Mouse (Mus musculus) heart, adult 2 months (tissue): ENCODE measurements around the gene Bhlha15. TPM values are rescaled to one million over a fixed set of nuclear protein-coding genes. Genes with fewer than 3 reads are reported as not detected.

Experiments
- DNase-seq, 2 experiments: peaks; one replicate each; pipeline ENCODE4 v3.0.0; 2021
- H3K27ac ChIP-seq: fragments of 200-600 bp; 2 replicates; pipeline ENCODE4 v1.8.1; 2022
- H3K27me3 ChIP-seq: fragments of 200-500 bp; 2 replicates; pipeline ENCODE4 v1.6.1; 2012; ENCODE audit warnings: mild to moderate bottlenecking, low read length, inconsistent platforms, mixed read lengths; ENCODE audit not compliant: control insufficient read depth, insufficient read depth
- H3K36me3 ChIP-seq: fragments of 200-500 bp; 2 replicates; pipeline ENCODE4 v1.6.1; 2012; ENCODE audit warnings: low read length, inconsistent platforms; ENCODE audit not compliant: control insufficient read depth, insufficient read depth
- H3K4me1 ChIP-seq: fragments of 200-500 bp; 2 replicates; pipeline ENCODE4 v1.6.1; 2011; ENCODE audit warnings: low read length; ENCODE audit not compliant: control insufficient read depth, insufficient read depth
- H3K4me3 ChIP-seq: fragments of 200-600 bp; 2 replicates; pipeline ENCODE4 v1.8.1; 2022
- H3K79me2 ChIP-seq: fragments of 200-500 bp; replicated peaks from 2 replicates; pipeline ENCODE4 v1.6.1; 2012; ENCODE audit warnings: mild to moderate bottlenecking, inconsistent platforms, low read length, moderate library complexity, mixed read lengths; ENCODE audit not compliant: control insufficient read depth, insufficient read depth
- H3K9ac ChIP-seq: fragments of 200-500 bp; 2 replicates; pipeline ENCODE4 v1.6.1; 2012; ENCODE audit warnings: low read depth, mild to moderate bottlenecking, control low read depth, inconsistent platforms, low read length, mixed read lengths
- CTCF ChIP-seq: fragments of 200-600 bp; IDR thresholded peaks from 2 replicates; pipeline ENCODE4 v1.8.1; 2022; ENCODE audit warnings: antibody characterized with exemption, mild to moderate bottlenecking, moderate library complexity
- EP300 ChIP-seq: fragments of 200-500 bp; IDR thresholded peaks from 2 replicates; pipeline ENCODE4 v1.6.1; 2011; ENCODE audit warnings: low read depth, low read length, control low read depth; ENCODE audit not compliant: insufficient read depth
- POLR2A ChIP-seq: fragments of 200-500 bp; IDR thresholded peaks from 2 replicates; pipeline ENCODE4 v1.6.1; 2011; ENCODE audit warnings: mild to moderate bottlenecking, low read depth, low read length, control low read depth; ENCODE audit not compliant: insufficient read depth
- WGBS: fragments of 180-500 bp; shearing (Covaris S2); methylation state at CpG from one replicate; pipeline ENCODE4 v1.1.7; 2018; 5-methylcytosine and 5-hydroxymethylcytosine counted together
- intact Hi-C: fragments of 180-260 bp; cut with DNase I; formaldehyde crosslinking; loops from one replicate; pipeline ENCODE4 v1.15.1; 2025
- polyA plus RNA-seq: library from polyadenylated mRNA; depleted of rRNA; stranded (reverse); fragments of >200 nt; gene quantifications from 2 replicates; pipeline ENCODE4 v1.2.3, GENCODE M21; 2012
- total RNA-seq, 2 experiments: library from RNA; stranded (reverse); gene quantifications; 2 replicates each; pipeline ENCODE4 v1.2.3; 2021

Gene Bhlha15
- total and polyA plus RNA-seq, 3 experiments, result 0.08 TPM; not detected in 2

- peak in 1 of 2 experiments; percentile 27 for DNase-seq
- H3K4me1 ChIP-seq, result peaks cover 10% of the 10 kb centered on the region
- no peaks in the 10 kb centered on the region for H3K27me3 ChIP-seq
- no peaks in the 10 kb centered on the region; the same call in 1 of the 2 replicates for H3K79me2 ChIP-seq
- WGBS, result 56% methylated on average over 12 of the region's 12 CpGs
- H3K4me3 ChIP-seq, result no peak overlapping the region
- H3K9ac ChIP-seq, result no peak overlapping the region
- TF ChIP-seq EP300, result no peak
- no peak for TF ChIP-seq CTCF
- TF ChIP-seq POLR2A, result no peak
- no peaks in the 10 kb centered on the region for H3K36me3 ChIP-seq
- H3K27ac ChIP-seq, result peak overlapping the region; percentile 66
- intact Hi-C loops, result no loop called here
These were observed 29.2 kb downstream of the Bhlha15 start for GRCm38 (mm10) chr5:144219306-144219705.

- no peak overlapping the region for H3K4me3 ChIP-seq
- H3K79me2 ChIP-seq, result no peaks in the 10 kb centered on the region; the same call in 1 of the 2 replicates
- intact Hi-C loops, result no loop called here
- no peak overlapping the region; the same call in 1 of the 2 replicates for H3K27ac ChIP-seq
- H3K36me3 ChIP-seq, result no peaks in the 10 kb centered on the region
- no peak overlapping the region for H3K9ac ChIP-seq
- no peak for TF ChIP-seq EP300
- no peak for TF ChIP-seq CTCF
- TF ChIP-seq POLR2A, result no peak
- H3K4me1 ChIP-seq, result peaks cover 10% of the 10 kb centered on the region
- WGBS, result 84% methylated on average over 5 of the region's 5 CpGs
- no peaks in the 10 kb centered on the region for H3K27me3 ChIP-seq
- DNase-seq, result no peak
These were observed 29.9 kb downstream of the Bhlha15 start for GRCm38 (mm10) chr5:144219936-144220335.

GRCm38 (mm10) chr5:144221305-144221704 is 31.2 kb downstream of the Bhlha15 start:
- DNase-seq, result peak in 1 of 2 experiments; percentile 47
- Histone ChIP-seq H3K79me2 (no peaks in the 10 kb centered on the region; the same call in 1 of the 2 replicates), H3K4me3 (peak overlapping the region; percentile 92), H3K4me1 (peaks cover 10% of the 10 kb centered on the region), H3K36me3 (no peaks in the 10 kb centered on the region), H3K27me3 (no peaks in the 10 kb centered on the region), H3K9ac (no peak overlapping the region), H3K27ac (peak overlapping the region; percentile 89)
- TF ChIP-seq CTCF, result no peak
- 0 out of 2 replicates have a peak, but pooled peaks have one; percentile 25 for TF ChIP-seq EP300
- TF ChIP-seq POLR2A, result no peak
- 32% methylated on average over 4 of the region's 4 CpGs for WGBS
- intact Hi-C loops, result no loop called here

GRCm38 (mm10) chr5:144222811-144223502 is 32.9 kb downstream of the Bhlha15 start:
- Histone ChIP-seq H3K27me3 (no peaks in the 10 kb centered on the region), H3K9ac (peak overlapping the region; percentile 75), H3K4me3 (peak overlapping the region; percentile 92), H3K4me1 (peaks cover 10% of the 10 kb centered on the region), H3K27ac (peak overlapping the region; percentile 89), H3K36me3 (no peaks in the 10 kb centered on the region), H3K79me2 (no peaks in the 10 kb centered on the region; the same call in 1 of the 2 replicates)
- intact Hi-C loops, result loop anchor here (1.0 kb wide), 1 partner anchor 32 kb away; no protein-coding TSS in a partner anchor
- TF ChIP-seq EP300 (peak; percentile 58; the same call in 1 of the 2 replicates), POLR2A (no peak; the same call in 1 of the 2 replicates)
- DNase-seq, result peak; percentile 67 to 80
- WGBS, result under 1% methylated on average over 25 of the region's 25 CpGs

GRCm38 (mm10) chr5:144223503-144223862 is 33.4 kb downstream of the Bhlha15 start, which contains the start of gene Tecpr1:
Gene Tecpr1, minus strand, starts transcription at chr5:144223615.
- H3K4me1 ChIP-seq, result peaks cover 10% of the 10 kb centered on the region
- TF ChIP-seq EP300 (0 out of 2 replicates have a peak, but pooled peaks have one; percentile 39), POLR2A (peak; percentile 89), CTCF (peak; percentile 36)
- peak within 1 kb of the TSS; percentile 92 for H3K4me3 ChIP-seq
- no peaks in the 10 kb centered on the region for H3K27me3 ChIP-seq
- intact Hi-C loops, result loop anchor here (1.0 kb wide), 1 partner anchor 32 kb away; no protein-coding TSS in a partner anchor
- peak within 1 kb of the TSS; percentile 89 for H3K27ac ChIP-seq
- peak; percentile 95 to 97 for DNase-seq
- H3K36me3 ChIP-seq, result no peaks in the 10 kb centered on the region
- H3K9ac ChIP-seq, result peak within 1 kb of the TSS; percentile 82
- under 1% methylated on average over 37 of the region's 37 CpGs for WGBS
- no peaks in the 10 kb centered on the region; the same call in 1 of the 2 replicates for H3K79me2 ChIP-seq
